Mouse (Mus musculus): ENCODE measurements around the gene Vps72. TPM values are rescaled to one million over a fixed set of nuclear protein-coding genes. Genes with fewer than 3 reads are reported as not detected.

Gene Vps72
- polyA plus RNA-seq, 1 experiment from 2014 or later: 219 TPM

DNA sequence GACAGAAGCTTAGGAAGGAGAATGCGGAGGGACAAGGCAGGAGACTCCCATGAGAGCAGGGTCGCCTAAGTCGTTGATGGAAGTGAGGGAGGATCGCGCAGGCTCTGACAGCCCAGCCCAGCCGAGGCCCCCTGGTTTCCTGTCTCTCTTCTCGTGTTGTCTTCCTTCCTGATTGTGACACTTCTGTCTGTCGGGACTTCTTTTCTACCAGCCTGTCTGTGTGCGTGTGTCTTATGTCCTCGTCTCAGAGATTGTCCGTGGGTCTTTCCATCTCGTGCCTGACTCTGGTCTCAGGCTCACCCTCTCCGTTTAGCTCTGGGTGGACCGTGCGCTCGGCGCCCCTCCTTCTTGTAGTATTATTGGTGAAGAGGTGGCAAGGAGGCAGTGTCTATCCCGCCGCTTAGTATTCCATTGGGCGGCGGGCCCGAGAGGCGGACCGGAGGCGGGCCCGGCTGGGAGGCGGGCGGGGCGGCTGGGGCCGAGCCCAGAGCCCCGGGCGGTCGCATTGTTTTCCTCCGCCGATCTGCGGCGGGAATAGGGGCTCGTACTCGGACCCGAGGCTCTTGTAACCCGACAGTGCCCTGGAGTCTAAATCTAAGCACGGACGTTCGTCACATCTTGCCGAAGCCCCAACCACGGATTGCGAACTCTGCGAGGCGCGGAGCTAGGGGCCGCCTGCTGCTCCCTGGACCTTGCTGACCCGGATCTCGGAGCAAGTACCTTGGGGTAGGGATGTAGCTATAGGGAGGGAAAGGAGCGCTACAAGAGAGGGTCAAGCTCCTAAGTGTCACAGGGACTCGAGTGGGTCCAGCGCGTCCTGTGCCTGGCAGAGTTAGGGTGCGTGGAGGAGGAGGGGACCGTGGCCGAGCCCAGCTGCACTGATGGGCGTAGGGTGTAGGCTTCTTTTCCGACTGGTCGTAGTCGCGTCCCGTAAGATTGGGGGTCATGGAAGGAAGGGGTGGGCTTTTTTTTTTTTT is 49.5 kb downstream of the Vps72 start, which contains the start of gene Sema6c:
TSS of gene Sema6c (plus strand) at position 471 of the 977 bp plus-strand sequence.
- Histone ChIP-seq H3K36me3 (peaks cover 13% of the 10 kb centered on the region), H3K4me3 (peak within 1 kb of the TSS; percentile 88), H3K27ac (peak within 1 kb of the TSS; percentile 91), H3K4me2 (replicated peaks) (peak within 1 kb of the TSS; percentile 76), H3K4me1 (peaks cover 44% of the 10 kb centered on the region), H3K9me3 (replicated peaks) (no peaks in the 10 kb centered on the region), H3K27me3 (peaks cover 2% of the 10 kb centered on the region; the same call in 1 of the 2 replicates), H3K9ac (peak within 1 kb of the TSS; percentile 92)
- ATAC-seq (ENCODE audit: low FRiP score): peak; percentile 96
- under 1% methylated on average over 66 of the region's 66 CpGs for WGBS

GRCm38 (mm10) chr3:95161041-95161551 is 50.3 kb downstream of the Vps72 start:
- Histone ChIP-seq H3K9me3 (replicated peaks) (no peaks in the 10 kb centered on the region), H3K36me3 (peaks cover 21% of the 10 kb centered on the region), H3K27me3 (peaks cover 2% of the 10 kb centered on the region; the same call in 1 of the 2 replicates), H3K27ac (peak overlapping the region; percentile 91), H3K4me3 (peak overlapping the region; percentile 88), H3K9ac (peak overlapping the region; percentile 92), H3K4me2 (replicated peaks) (peak overlapping the region; percentile 76), H3K4me1 (peaks cover 44% of the 10 kb centered on the region)
- WGBS: 0% methylated on average over 29 of the region's 30 CpGs
- ATAC-seq (ENCODE audit: low FRiP score): peak; percentile 29

GRCm38 (mm10) chr3:95161618-95162344 is 51.0 kb downstream of the Vps72 start:
- H3K9me3 ChIP-seq (replicated peaks): no peaks in the 10 kb centered on the region
- H3K4me1 ChIP-seq: peaks cover 44% of the 10 kb centered on the region
- H3K27ac ChIP-seq: peak overlapping the region; percentile 91
- H3K4me3 ChIP-seq: peak overlapping the region; percentile 88
- no peak for ATAC-seq (ENCODE audit: low FRiP score)
- peaks cover 28% of the 10 kb centered on the region for H3K36me3 ChIP-seq
- peak overlapping the region; percentile 92 for H3K9ac ChIP-seq
- H3K27me3 ChIP-seq: peaks cover 2% of the 10 kb centered on the region; the same call in 1 of the 2 replicates
- WGBS: 5% methylated on average over 9 of the region's 9 CpGs
- H3K4me2 ChIP-seq (replicated peaks): peak overlapping the region; percentile 76

DNA sequence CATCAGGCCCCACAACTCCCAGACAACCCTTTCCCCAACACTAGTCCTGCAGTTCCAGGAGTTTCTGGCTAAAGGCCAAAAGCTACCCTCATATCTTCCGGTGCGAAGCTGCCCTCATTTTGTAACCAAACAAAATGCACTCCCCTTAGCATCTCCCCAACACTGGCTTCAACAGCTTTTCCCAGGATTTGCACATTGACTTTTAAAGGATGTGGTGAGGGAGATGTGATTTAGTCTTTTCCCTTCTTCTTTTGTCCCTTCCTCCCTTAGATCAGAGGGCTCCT is 51.5 kb downstream of the Vps72 start:
- Histone ChIP-seq H3K27me3 (peaks cover 2% of the 10 kb centered on the region; the same call in 1 of the 2 replicates), H3K4me1 (peaks cover 44% of the 10 kb centered on the region), H3K9ac (peak overlapping the region; percentile 92), H3K4me2 (replicated peaks) (peak overlapping the region; percentile 76), H3K36me3 (peaks cover 33% of the 10 kb centered on the region), H3K9me3 (replicated peaks) (no peaks in the 10 kb centered on the region), H3K27ac (peak overlapping the region; percentile 91), H3K4me3 (peak overlapping the region; percentile 88)
- 33% methylated on average over 2 of the region's 2 CpGs for WGBS
- ATAC-seq (ENCODE audit: low FRiP score): no peak

DNA sequence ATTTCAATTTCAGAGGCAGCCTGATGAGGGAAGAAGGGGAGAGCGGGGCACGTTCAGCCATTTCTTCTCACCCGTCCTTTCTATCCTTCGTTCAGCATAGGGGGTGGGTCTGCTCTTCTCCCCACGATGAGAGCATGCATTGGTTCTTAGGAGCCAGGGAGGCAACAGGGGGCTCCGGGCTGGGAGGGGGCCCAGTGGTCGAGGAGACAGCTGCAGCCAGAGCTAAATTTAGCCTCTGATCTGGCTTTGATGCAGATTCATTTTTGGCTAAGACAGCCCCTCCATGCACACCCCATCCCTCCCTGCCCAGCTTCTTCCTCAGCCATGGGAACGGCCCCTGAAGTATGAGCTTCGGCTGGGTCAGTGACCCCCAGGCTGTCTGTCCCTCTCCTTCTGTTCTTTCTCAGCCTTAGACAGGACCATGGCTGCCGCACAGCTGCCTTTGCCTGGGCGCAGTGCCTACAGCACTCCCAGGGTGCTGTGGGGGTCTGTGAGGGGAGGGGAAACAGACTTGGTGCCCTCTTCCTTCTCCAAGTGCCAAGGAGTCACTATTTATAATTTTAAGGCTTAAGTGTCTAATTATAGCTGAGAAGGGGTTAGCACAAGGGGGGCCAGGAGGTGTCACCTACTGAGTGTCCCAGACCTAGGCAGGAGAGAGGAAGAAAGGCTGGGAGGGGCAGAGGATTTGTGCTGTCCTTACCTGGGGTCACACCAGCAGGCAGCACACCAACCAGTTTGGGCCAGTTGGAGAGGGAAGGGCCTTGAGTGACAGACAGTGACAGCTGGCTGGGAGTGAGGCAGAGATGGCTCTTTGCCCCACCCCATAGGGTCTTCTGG is 52.8 kb downstream of the Vps72 start:
- H3K4me3 ChIP-seq: peak overlapping the region; percentile 88
- H3K4me2 ChIP-seq (replicated peaks): peak overlapping the region; percentile 76
- WGBS: 56% methylated on average over 11 of the region's 11 CpGs
- H3K36me3 ChIP-seq: peaks cover 47% of the 10 kb centered on the region
- peak overlapping the region; percentile 92 for H3K9ac ChIP-seq
- H3K9me3 ChIP-seq (replicated peaks): no peaks in the 10 kb centered on the region
- H3K27me3 ChIP-seq: peaks cover 14% of the 10 kb centered on the region; the same call in 1 of the 2 replicates
- no peak for ATAC-seq (ENCODE audit: low FRiP score)
- peaks cover 44% of the 10 kb centered on the region for H3K4me1 ChIP-seq
- peak overlapping the region; percentile 52; the same call in 1 of the 2 replicates for H3K27ac ChIP-seq

GRCm38 (mm10) chr3:95164256-95164550 is 53.4 kb downstream of the Vps72 start:
- peaks cover 18% of the 10 kb centered on the region for H3K27me3 ChIP-seq
- H3K9me3 ChIP-seq (replicated peaks): no peaks in the 10 kb centered on the region
- H3K27ac ChIP-seq: no peak overlapping the region
- peak overlapping the region; percentile 76 for H3K4me2 ChIP-seq (replicated peaks)
- peaks cover 43% of the 10 kb centered on the region for H3K4me1 ChIP-seq
- H3K36me3 ChIP-seq: peaks cover 52% of the 10 kb centered on the region
- no peak overlapping the region for H3K9ac ChIP-seq
- H3K4me3 ChIP-seq: 0 out of 2 replicates have a peak overlapping the region, but pooled peaks have one; percentile 88
- no peak for ATAC-seq (ENCODE audit: low FRiP score)
- WGBS: 68% methylated on average over 5 of the region's 5 CpGs

DNA sequence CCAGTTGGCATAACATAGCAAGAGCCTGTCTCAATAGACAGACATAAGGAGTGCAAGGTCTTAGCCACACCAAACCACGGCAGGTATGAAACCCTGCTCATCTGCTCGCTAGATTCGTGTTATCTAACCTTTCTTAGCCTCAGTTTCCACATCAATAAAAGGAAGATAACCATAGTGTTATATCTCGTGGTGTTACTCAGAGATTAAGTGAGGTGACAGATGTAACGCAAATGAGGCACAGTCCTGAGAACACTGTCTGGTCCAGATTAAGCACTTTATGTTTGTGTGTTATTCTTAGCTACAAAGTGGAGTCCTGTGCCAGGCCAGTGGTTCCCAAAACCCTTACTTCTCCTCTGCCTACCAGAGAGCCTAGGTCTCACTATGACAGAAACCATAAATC is 54.0 kb downstream of the Vps72 start:
- Histone ChIP-seq H3K9ac (no peak overlapping the region), H3K36me3 (peaks cover 59% of the 10 kb centered on the region), H3K4me3 (no peak overlapping the region), H3K27ac (no peak overlapping the region), H3K9me3 (replicated peaks) (no peaks in the 10 kb centered on the region), H3K27me3 (peaks cover 25% of the 10 kb centered on the region), H3K4me2 (replicated peaks) (0 out of 2 replicates have a peak overlapping the region, but pooled peaks have one; percentile 76), H3K4me1 (peaks cover 37% of the 10 kb centered on the region)
- WGBS: 84% methylated on average over 5 of the region's 5 CpGs
- no peak for ATAC-seq (ENCODE audit: low FRiP score)

DNA sequence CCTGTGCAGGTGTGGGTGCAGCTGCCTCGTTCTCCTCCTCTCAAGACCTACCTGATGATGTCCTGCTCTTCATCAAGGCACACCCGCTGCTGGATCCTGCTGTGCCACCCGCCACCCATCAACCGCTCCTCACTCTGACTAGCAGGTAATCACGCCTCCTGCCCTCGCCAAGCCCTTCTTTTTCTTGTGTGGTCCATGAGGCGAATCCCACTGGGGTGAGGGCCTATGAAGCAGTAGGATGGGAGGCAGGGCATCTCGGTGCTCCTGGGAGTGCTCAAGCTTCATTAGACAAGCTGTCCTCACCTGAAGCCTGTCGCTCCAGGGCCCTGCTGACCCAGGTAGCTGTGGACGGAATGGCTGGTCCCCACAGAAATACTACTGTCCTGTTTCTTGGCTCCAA is 59.2 kb downstream of the Vps72 start:
- no peak overlapping the region for H3K4me3 ChIP-seq
- 93% methylated on average over 10 of the region's 10 CpGs for WGBS
- no peak overlapping the region for H3K9ac ChIP-seq
- peaks cover 90% of the 10 kb centered on the region for H3K36me3 ChIP-seq
- H3K9me3 ChIP-seq (replicated peaks): no peaks in the 10 kb centered on the region
- peaks cover 68% of the 10 kb centered on the region for H3K27me3 ChIP-seq
- ATAC-seq (ENCODE audit: low FRiP score): no peak
- H3K27ac ChIP-seq: no peak overlapping the region
- no peak overlapping the region for H3K4me2 ChIP-seq (replicated peaks)
- peaks cover 18% of the 10 kb centered on the region for H3K4me1 ChIP-seq

DNA sequence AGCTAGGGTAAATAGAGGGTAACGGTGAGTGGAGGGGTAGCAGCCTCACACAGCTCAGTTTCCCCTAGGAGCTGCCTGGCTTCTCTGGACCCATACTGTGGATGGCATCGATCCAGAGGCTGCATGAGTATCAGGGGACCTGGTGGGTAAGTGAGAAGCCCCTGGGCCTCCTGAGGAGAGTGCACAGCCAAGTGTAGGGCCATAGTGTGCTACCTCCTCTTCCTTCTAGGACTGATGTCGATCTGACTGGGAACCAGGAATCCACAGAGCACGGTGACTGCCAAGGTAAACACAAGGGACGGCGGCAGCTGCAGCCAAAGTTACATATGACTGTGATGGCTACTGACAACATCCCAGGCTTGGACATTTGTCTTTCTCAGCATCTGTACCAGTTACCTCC is 60.3 kb downstream of the Vps72 start:
- no peak for ATAC-seq (ENCODE audit: low FRiP score)
- H3K9me3 ChIP-seq (replicated peaks): no peaks in the 10 kb centered on the region
- WGBS: 74% methylated on average over 6 of the region's 6 CpGs
- peaks cover 79% of the 10 kb centered on the region for H3K36me3 ChIP-seq
- peaks cover 18% of the 10 kb centered on the region for H3K4me1 ChIP-seq
- H3K27ac ChIP-seq: no peak overlapping the region
- H3K9ac ChIP-seq: no peak overlapping the region
- H3K4me2 ChIP-seq (replicated peaks): no peak overlapping the region
- H3K27me3 ChIP-seq: peaks cover 68% of the 10 kb centered on the region
- no peak overlapping the region for H3K4me3 ChIP-seq

Data from hindbrain, embryonic 12.5 days (tissue).